Mouse (Mus musculus) heart, embryonic 14.5 days (tissue): Measurements from ENCODE around the gene Cep170. TPM values are rescaled to one million over a fixed set of nuclear protein-coding genes. Genes with fewer than 3 reads are reported as not detected.

ENCODE experiments used
- ATAC-seq: fragments of 200-750 bp; cut with Nextera tagmentation; 2 replicates; pipeline ENCODE4 v1.8.0; 2017; ENCODE audit warnings: low read depth, moderate TSS enrichment; ENCODE audit not compliant: insufficient number of reproducible peaks, insufficient read depth, low FRiP score
- H3K27ac ChIP-seq, 2 experiments: fragments of 200-500 bp in 1 of 2; fragments of 300-500 bp in 1 of 2; sonication (generic) in 1 of 2; replicated peaks in 1 of 2; 2 replicates each; pipeline ENCODE4 v1.5.1; 2012 to 2014; ENCODE audit warnings: low read depth in 2 of 2, low read length in 2 of 2, control low read depth in 1 of 2, mild to moderate bottlenecking in 1 of 2, mixed read lengths in 1 of 2; ENCODE audit not compliant: control insufficient read depth in 1 of 2, insufficient read depth in 1 of 2
- H3K27me3 ChIP-seq: fragments of 300-500 bp; sonication (generic); 2 replicates; pipeline ENCODE4 v1.6.1; 2014; ENCODE audit warnings: mild to moderate bottlenecking, low read length, control low read depth; ENCODE audit not compliant: control insufficient read depth, insufficient read depth
- H3K36me3 ChIP-seq: fragments of 300-500 bp; sonication (generic); 2 replicates; pipeline ENCODE4 v1.6.1; 2014; ENCODE audit warnings: mild to moderate bottlenecking, control low read depth, low read length, mixed read lengths; ENCODE audit not compliant: control insufficient read depth, insufficient read depth
- H3K4me1 ChIP-seq, 2 experiments: fragments of 200-500 bp in 1 of 2; fragments of 300-500 bp in 1 of 2; sonication (generic) in 1 of 2; 2 replicates each; pipeline ENCODE4 v1.6.1; 2012 to 2014; ENCODE audit warnings: low read length in 2 of 2, control low read depth in 1 of 2, mixed read lengths in 1 of 2; ENCODE audit not compliant: control insufficient read depth in 2 of 2, insufficient read depth in 2 of 2
- H3K4me2 ChIP-seq: fragments of 300-500 bp; sonication (generic); 2 replicates; pipeline ENCODE4 v1.6.1; 2014; ENCODE audit warnings: mild to moderate bottlenecking, low read length
- H3K4me3 ChIP-seq, 2 experiments: fragments of 200-500 bp in 1 of 2; fragments of 300-500 bp in 1 of 2; sonication (generic) in 1 of 2; 2 replicates each; pipeline ENCODE4 v1.5.1; 2012 to 2014; ENCODE audit warnings: low read length in 2 of 2, mild to moderate bottlenecking in 2 of 2, control low read depth in 1 of 2, low read depth in 1 of 2, moderate library complexity in 1 of 2; ENCODE audit not compliant: control insufficient read depth in 1 of 2, insufficient read depth in 1 of 2
- H3K9ac ChIP-seq: fragments of 300-500 bp; sonication (generic); 2 replicates; pipeline ENCODE4 v1.6.1; 2014; ENCODE audit warnings: mild to moderate bottlenecking, low read length
- H3K9me3 ChIP-seq: fragments of 300-500 bp; sonication (generic); 2 replicates; pipeline ENCODE4 v1.6.1; 2016; ENCODE audit warnings: low read length, control low read depth; ENCODE audit not compliant: control insufficient read depth
- WGBS: fragments of 180-500 bp; shearing (Covaris S2); extraction: QIAGEN DNeasy Blood & Tissue Kit; methylation state at CpG from one replicate; pipeline ENCODE4 v1.1.7; 2014; 5-methylcytosine and 5-hydroxymethylcytosine counted together
- polyA plus RNA-seq: library from polyadenylated mRNA; unstranded; fragments of >200 nt; fragmentation: Nextera tagmentation; extraction: Ambion mirVana; gene quantifications from 2 replicates; pipeline ENCODE4 v1.2.1, GENCODE M21; 2014

Gene Cep170
- polyA plus RNA-seq, 1 experiment from 2014 or later = 27.5 TPM

- Histone ChIP-seq H3K4me2 (peak overlapping the region; percentile 48), H3K27me3 (no peaks in the 10 kb centered on the region), H3K4me1 (peaks cover 13 to 40% of the 10 kb centered on the region in 2 experiments), H3K9ac (peak overlapping the region; percentile 23; the same call in 1 of the 2 replicates), H3K4me3 (no peak overlapping the region), H3K27ac (peak overlapping the region; percentile 51 to 52), H3K9me3 (no peaks in the 10 kb centered on the region), H3K36me3 (no peaks in the 10 kb centered on the region)
- WGBS = 26% methylated on average over 8 of the region's 8 CpGs
- ATAC-seq = 0 out of 2 replicates have a peak, but pooled peaks have one; percentile 24
Observed at GRCm38 (mm10) chr1:176823889-176824288, 10.0 kb upstream of the Cep170 start.

GRCm38 (mm10) chr1:176822949-176823348 lies 9.1 kb upstream of the Cep170 start:
- ATAC-seq = no peak
- no peak overlapping the region for H3K27ac ChIP-seq
- WGBS = 50% methylated on average over 4 of the region's 4 CpGs

GRCm38 (mm10) chr1:176821929-176822328 lies 8.1 kb upstream of the Cep170 start:
- Histone ChIP-seq H3K9ac (no peak overlapping the region), H3K27me3 (no peaks in the 10 kb centered on the region), H3K4me3 (no peak overlapping the region), H3K9me3 (no peaks in the 10 kb centered on the region), H3K27ac (peak overlapping the region in 1 of 2 experiments; percentile 37; a peak in 2 of 4 replicates), H3K4me2 (peak overlapping the region; percentile 40), H3K4me1 (peaks cover 18 to 45% of the 10 kb centered on the region in 2 experiments), H3K36me3 (no peaks in the 10 kb centered on the region)
- WGBS = 5% methylated on average over 1 of the region's 1 CpGs
- ATAC-seq = peak; percentile 80

More at GRCm38 (mm10) chr1:176822949-176823348, 9.1 kb upstream of the Cep170 start:
- Histone ChIP-seq H3K9ac (no peak overlapping the region), H3K36me3 (no peaks in the 10 kb centered on the region), H3K4me1 (peaks cover 18 to 43% of the 10 kb centered on the region in 2 experiments), H3K27me3 (no peaks in the 10 kb centered on the region), H3K4me2 (no peak overlapping the region), H3K4me3 (no peak overlapping the region), H3K9me3 (no peaks in the 10 kb centered on the region)

GRCm38 (mm10) chr1:176818763-176819162 lies 4.9 kb upstream of the Cep170 start:
- peak overlapping the region; percentile 36 to 57 for H3K27ac ChIP-seq
- no peak overlapping the region for H3K4me3 ChIP-seq
- H3K36me3 ChIP-seq = no peaks in the 10 kb centered on the region
- peaks cover 10 to 36% of the 10 kb centered on the region in 2 experiments for H3K4me1 ChIP-seq
- WGBS = 32% methylated on average over 6 of the region's 6 CpGs
- no peak overlapping the region for H3K9ac ChIP-seq
- peak overlapping the region; percentile 21 for H3K4me2 ChIP-seq
- H3K27me3 ChIP-seq = no peaks in the 10 kb centered on the region
- no peaks in the 10 kb centered on the region for H3K9me3 ChIP-seq
- ATAC-seq = no peak

- H3K4me2 ChIP-seq = peak overlapping the region; percentile 21; the same call in 1 of the 2 replicates
- H3K4me1 ChIP-seq = peaks cover 9 to 31% of the 10 kb centered on the region in 2 experiments
- H3K9me3 ChIP-seq = no peaks in the 10 kb centered on the region
- H3K36me3 ChIP-seq = no peaks in the 10 kb centered on the region
- peak overlapping the region; percentile 36 to 57; a peak in 2 of 4 replicates for H3K27ac ChIP-seq
- no peak overlapping the region for H3K9ac ChIP-seq
- ATAC-seq = no peak
- H3K27me3 ChIP-seq = no peaks in the 10 kb centered on the region
- WGBS = 51% methylated on average over 2 of the region's 2 CpGs
- H3K4me3 ChIP-seq = no peak overlapping the region
Observed at GRCm38 (mm10) chr1:176818147-176818546, 4.3 kb upstream of the Cep170 start.

- H3K27me3 ChIP-seq = no peaks in the 10 kb centered on the region
- H3K9me3 ChIP-seq = no peaks in the 10 kb centered on the region
- no peak overlapping the region for H3K27ac ChIP-seq
- no peaks in the 10 kb centered on the region for H3K36me3 ChIP-seq
- H3K4me3 ChIP-seq = no peak overlapping the region
- peaks cover 7 to 30% of the 10 kb centered on the region in 2 experiments for H3K4me1 ChIP-seq
- H3K9ac ChIP-seq = no peak overlapping the region
- ATAC-seq = no peak
- 86% methylated on average over 4 of the region's 4 CpGs for WGBS
- H3K4me2 ChIP-seq = no peak overlapping the region
Observed at GRCm38 (mm10) chr1:176816728-176817127, 2.9 kb upstream of the Cep170 start.

- H3K9me3 ChIP-seq = no peaks in the 10 kb centered on the region
- H3K9ac ChIP-seq = peak within 1 kb of the TSS; percentile 79
- H3K36me3 ChIP-seq = no peaks in the 10 kb centered on the region
- H3K27ac ChIP-seq = peak within 1 kb of the TSS; percentile 95 to 98
- H3K4me1 ChIP-seq = peaks cover 8 to 25% of the 10 kb centered on the region in 2 experiments
- H3K4me2 ChIP-seq = peak within 1 kb of the TSS; percentile 79
- H3K27me3 ChIP-seq = no peaks in the 10 kb centered on the region
- peak within 1 kb of the TSS; percentile 60 to 87 for H3K4me3 ChIP-seq
- peak; percentile 95 for ATAC-seq
- under 1% methylated on average over 25 of the region's 25 CpGs for WGBS
Observed at GRCm38 (mm10) chr1:176814591-176815062, 760 bp upstream of the Cep170 start, which contains the start of gene Sdccag8. Sdccag8 (plus strand) TSS chr1:176814660.
